Mouse (Mus musculus): ENCODE results near the gene Stom. TPM values are rescaled to one million over a fixed set of nuclear protein-coding genes. Genes with fewer than 3 reads are reported as not detected.
A peak's percentile ranks its signal among the peaks of the same experiment; 100 is the strongest.

The Stom gene
- polyA plus RNA-seq, 1 experiment from 2014 or later, result 16.6 TPM

DNA sequence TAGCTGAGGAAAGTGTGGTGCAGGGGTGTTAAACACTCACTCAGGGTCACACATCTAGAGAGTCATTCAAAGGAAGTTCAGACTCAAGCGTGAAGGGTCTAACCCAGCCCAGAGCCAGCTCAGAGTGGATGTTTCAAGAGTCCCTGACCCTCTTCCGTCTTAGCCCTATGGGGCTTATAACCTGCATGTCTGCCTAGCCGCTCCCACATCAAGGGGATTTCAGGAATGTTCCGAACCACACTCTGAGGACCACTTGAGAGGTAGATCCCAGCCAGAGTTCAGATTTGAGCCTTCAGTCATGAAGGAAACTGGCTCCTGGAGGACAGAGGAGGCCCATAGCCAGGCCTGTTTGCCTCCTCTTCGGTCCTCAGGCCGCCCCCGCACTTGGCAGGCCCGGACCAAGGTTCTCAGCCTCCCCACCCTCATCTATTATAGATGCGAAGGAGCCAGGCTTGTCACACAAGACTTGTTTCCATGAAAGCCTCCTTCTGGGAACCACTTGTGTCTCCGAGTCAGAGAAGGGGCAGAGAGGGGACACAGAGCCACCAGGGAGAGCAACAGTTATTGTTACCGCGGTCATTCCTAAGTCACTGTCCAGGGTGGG is 49.7 kb downstream of the Stom start:
- no peak for ATAC-seq (ENCODE audit: low FRiP score)

DNA sequence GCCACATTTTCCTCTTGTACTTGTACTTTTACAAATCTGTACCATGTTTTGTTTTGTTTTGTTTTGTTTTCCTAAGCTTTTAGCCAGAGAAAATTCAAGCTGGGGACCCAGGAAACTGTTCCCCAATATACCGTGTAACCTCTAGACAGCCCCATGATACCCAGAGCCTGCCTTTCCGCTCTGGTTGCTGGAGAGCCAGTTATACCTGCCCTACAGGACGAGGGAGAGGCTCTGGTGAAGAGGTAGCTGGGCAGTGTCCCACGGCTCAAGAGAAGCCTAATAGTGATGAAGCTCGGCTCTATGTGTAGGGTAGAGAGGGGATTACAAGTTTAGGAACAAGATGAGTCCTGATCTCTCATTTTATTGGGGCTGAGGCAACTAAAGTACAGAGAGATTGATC is 51.6 kb downstream of the Stom start:
- WGBS, result 78% methylated on average over 5 of the region's 5 CpGs
- ATAC-seq (ENCODE audit: low FRiP score), result no peak
- no peak overlapping the region for H3K4me2 ChIP-seq (replicated peaks)
- H3K27me3 ChIP-seq, result peaks cover 36% of the 10 kb centered on the region
- no peaks in the 10 kb centered on the region for H3K36me3 ChIP-seq
- no peak overlapping the region for H3K9ac ChIP-seq
- H3K9me3 ChIP-seq (replicated peaks), result no peaks in the 10 kb centered on the region
- peaks cover 11% of the 10 kb centered on the region for H3K4me1 ChIP-seq
- H3K27ac ChIP-seq, result no peak overlapping the region
- H3K4me3 ChIP-seq, result no peak overlapping the region

More for the DNA sequence above, 49.7 kb downstream of the Stom start:
- 82% methylated on average over 12 of the region's 12 CpGs for WGBS
- no peak overlapping the region for H3K27ac ChIP-seq
- no peaks in the 10 kb centered on the region for H3K36me3 ChIP-seq
- H3K27me3 ChIP-seq, result peaks cover 22% of the 10 kb centered on the region
- H3K4me3 ChIP-seq, result no peak overlapping the region
- peaks cover 10% of the 10 kb centered on the region for H3K4me1 ChIP-seq
- no peak overlapping the region for H3K4me2 ChIP-seq (replicated peaks)
- no peak overlapping the region for H3K9ac ChIP-seq
- H3K9me3 ChIP-seq (replicated peaks), result no peaks in the 10 kb centered on the region

DNA sequence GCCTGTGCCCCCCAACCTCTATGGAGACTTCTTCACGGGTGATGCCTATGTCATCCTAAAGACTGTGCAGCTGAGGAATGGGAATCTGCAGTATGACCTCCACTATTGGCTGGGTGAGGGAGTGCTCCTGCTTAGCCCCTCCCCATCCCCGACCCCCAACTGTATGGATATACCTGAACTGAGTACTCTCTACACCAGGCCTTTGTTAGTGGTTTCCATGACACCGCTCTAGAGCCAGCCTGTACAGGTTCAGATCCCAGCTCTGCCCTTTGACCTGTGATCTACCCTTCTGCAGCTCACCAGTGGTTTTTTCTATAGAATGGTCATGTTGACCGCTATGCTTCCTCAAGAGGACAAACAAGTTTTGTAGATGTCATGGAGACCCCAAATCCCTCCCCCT is 52.8 kb downstream of the Stom start:
- H3K4me3 ChIP-seq, result no peak overlapping the region
- no peaks in the 10 kb centered on the region for H3K36me3 ChIP-seq
- H3K9me3 ChIP-seq (replicated peaks), result no peaks in the 10 kb centered on the region
- no peak for ATAC-seq (ENCODE audit: low FRiP score)
- peaks cover 11% of the 10 kb centered on the region for H3K4me1 ChIP-seq
- no peak overlapping the region for H3K9ac ChIP-seq
- 80% methylated on average over 4 of the region's 4 CpGs for WGBS
- no peak overlapping the region for H3K4me2 ChIP-seq (replicated peaks)
- no peak overlapping the region for H3K27ac ChIP-seq
- H3K27me3 ChIP-seq, result peaks cover 36% of the 10 kb centered on the region

DNA sequence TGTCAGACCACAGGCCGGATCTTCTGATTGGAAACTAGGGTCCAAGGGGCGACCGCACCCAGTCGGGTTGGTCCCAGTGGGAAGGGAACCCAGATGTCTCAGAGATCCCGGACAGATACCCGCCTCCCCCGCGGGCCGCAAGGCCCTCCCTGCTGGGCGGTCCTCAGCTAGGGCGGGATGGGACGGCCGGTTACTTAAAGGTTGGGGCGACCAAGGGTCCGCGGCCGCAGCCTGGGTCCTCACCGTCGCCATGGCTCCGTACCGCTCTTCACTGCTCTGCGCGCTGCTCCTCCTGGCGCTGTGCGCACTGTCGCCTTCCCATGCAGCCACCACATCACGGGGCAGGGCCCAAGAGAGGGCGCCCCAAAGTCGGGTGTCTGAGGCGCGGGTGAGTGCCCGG is 54.6 kb downstream of the Stom start:
- H3K4me2 ChIP-seq (replicated peaks), result peak overlapping the region; percentile 57
- no peaks in the 10 kb centered on the region for H3K36me3 ChIP-seq
- H3K27ac ChIP-seq, result no peak overlapping the region
- H3K4me3 ChIP-seq, result peak overlapping the region; percentile 27
- peak overlapping the region; percentile 47 for H3K9ac ChIP-seq
- WGBS, result 3% methylated on average over 32 of the region's 32 CpGs
- no peaks in the 10 kb centered on the region for H3K9me3 ChIP-seq (replicated peaks)
- ATAC-seq (ENCODE audit: low FRiP score), result no peak
- peaks cover 11% of the 10 kb centered on the region for H3K4me1 ChIP-seq
- peaks cover 36% of the 10 kb centered on the region for H3K27me3 ChIP-seq

DNA sequence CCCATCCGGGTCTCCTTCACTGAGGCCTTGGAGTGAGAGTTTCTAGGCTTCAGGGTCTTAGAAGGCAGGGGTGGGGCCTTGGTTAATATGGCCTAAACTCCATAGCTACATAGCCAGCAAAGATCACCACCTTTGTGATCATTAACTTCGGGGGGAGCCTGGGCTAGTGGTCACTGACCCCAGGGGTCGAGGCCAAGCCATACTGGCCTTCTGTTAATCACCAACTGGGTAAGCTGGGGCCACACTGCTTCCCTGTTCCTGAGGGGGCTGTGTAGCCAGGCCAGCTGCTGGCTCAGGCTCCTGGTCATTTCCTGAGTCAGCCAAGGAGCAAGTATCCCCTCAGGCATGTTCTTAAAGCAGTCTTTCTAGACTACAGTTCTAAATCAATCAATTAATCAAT is 56.8 kb downstream of the Stom start:
- no peaks in the 10 kb centered on the region for H3K9me3 ChIP-seq (replicated peaks)
- 60% methylated on average over 3 of the region's 3 CpGs for WGBS
- peaks cover 11% of the 10 kb centered on the region for H3K4me1 ChIP-seq
- H3K9ac ChIP-seq, result no peak overlapping the region
- no peak overlapping the region for H3K4me2 ChIP-seq (replicated peaks)
- peaks cover 33% of the 10 kb centered on the region for H3K27me3 ChIP-seq
- H3K36me3 ChIP-seq, result no peaks in the 10 kb centered on the region
- no peak for ATAC-seq (ENCODE audit: low FRiP score)
- no peak overlapping the region for H3K27ac ChIP-seq
- H3K4me3 ChIP-seq, result no peak overlapping the region

DNA sequence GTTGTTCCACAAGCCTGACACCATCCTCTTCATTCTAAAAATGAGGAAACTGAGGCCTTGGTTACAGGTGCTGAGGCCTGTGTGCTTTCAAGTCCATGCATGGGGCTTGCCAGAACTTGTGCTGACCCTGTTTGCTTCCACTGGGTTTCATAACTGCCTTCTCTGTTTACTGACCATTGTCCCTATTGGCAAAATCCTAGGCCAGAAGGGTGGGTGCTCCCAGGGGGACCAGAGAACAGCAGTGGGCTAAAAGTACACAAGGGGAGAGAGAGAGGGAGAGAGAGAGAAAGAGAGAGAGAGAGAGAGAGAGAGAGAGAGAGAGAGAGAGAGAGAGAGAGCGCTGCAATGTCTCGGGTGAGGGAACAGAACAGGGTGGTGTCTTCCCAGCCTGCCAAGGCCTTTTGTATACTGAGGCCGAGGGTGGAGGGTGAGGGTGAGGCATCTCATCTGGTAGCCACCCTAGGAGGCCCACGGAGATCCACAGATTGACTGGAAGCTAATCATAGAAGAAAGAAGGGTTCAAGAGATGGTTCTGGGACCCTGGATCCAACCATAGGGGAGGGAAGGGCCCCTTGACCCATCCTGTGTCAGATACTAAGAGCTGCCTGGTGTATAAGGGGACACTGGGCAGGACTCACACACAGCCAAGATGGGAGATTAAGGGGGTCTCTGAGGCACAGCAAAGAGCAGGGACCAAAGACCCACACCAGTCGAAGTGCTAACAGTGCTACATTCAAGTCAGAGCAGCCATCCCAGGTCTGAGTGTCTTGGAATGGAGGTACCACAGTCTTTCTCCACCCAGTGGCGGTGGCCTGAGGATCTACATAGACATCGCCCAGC is 58.2 kb downstream of the Stom start:
- Histone ChIP-seq H3K27me3 (peaks cover 29% of the 10 kb centered on the region), H3K4me2 (replicated peaks) (no peak overlapping the region), H3K4me1 (peaks cover 10% of the 10 kb centered on the region), H3K9ac (no peak overlapping the region), H3K4me3 (no peak overlapping the region), H3K27ac (no peak overlapping the region), H3K36me3 (no peaks in the 10 kb centered on the region), H3K9me3 (replicated peaks) (no peaks in the 10 kb centered on the region)
- ATAC-seq (ENCODE audit: low FRiP score), result no peak
- 87% methylated on average over 7 of the region's 7 CpGs for WGBS

DNA sequence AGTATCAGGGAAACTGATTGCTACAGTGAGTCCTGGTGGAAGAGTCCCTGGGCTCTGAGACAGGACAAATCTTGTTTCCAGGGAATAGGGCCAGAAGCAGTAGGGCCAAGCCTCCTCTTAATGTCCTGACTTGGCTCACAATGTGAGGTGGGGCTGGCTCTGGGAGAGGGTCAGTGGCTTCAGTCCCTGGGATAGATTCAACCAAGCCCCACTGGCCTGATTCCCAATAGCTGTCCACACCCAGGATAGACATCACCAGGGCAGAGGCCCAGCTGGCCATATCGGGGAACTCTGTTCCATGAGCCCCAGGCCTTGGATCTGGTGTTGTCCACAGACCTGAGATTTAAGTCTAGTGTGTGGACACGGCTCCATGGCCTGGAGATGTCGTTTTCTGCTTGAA is 59.1 kb downstream of the Stom start:
- no peak overlapping the region for H3K4me3 ChIP-seq
- peaks cover 15% of the 10 kb centered on the region for H3K4me1 ChIP-seq
- peaks cover 19% of the 10 kb centered on the region for H3K27me3 ChIP-seq
- no peaks in the 10 kb centered on the region for H3K9me3 ChIP-seq (replicated peaks)
- H3K4me2 ChIP-seq (replicated peaks), result no peak overlapping the region
- H3K27ac ChIP-seq, result no peak overlapping the region
- ATAC-seq (ENCODE audit: low FRiP score), result no peak
- 79% methylated on average over 3 of the region's 3 CpGs for WGBS
- H3K36me3 ChIP-seq, result no peaks in the 10 kb centered on the region
- no peak overlapping the region for H3K9ac ChIP-seq

DNA sequence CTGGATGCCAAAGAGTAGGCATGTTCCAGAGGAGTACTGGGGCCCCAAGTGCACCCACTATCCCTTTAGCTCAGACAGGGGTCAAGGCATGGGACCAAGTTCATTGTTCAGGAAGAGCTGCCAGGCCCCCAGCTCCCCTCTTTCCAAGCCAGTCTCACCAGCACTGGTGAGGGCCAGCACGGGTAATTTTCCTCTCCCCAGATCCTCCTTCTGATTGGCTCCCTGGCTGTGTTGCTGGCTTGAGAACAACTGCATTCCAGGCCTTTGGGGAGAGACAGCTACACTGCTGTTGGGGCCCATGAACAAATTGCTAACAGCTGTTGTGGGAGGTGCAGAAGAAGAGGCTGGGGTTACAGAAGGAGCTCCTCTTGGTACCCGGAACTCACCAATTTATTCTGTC is 63.2 kb downstream of the Stom start:
- no peaks in the 10 kb centered on the region for H3K9me3 ChIP-seq (replicated peaks)
- ATAC-seq (ENCODE audit: low FRiP score), result no peak
- no peak overlapping the region for H3K9ac ChIP-seq
- no peaks in the 10 kb centered on the region for H3K27me3 ChIP-seq
- H3K36me3 ChIP-seq, result no peaks in the 10 kb centered on the region
- H3K4me3 ChIP-seq, result no peak overlapping the region
- 0 out of 2 replicates have a peak overlapping the region, but pooled peaks have one; percentile 40 for H3K27ac ChIP-seq
- WGBS, result 32% methylated on average over 2 of the region's 2 CpGs
- H3K4me2 ChIP-seq (replicated peaks), result no peak overlapping the region
- peaks cover 20% of the 10 kb centered on the region for H3K4me1 ChIP-seq

DNA sequence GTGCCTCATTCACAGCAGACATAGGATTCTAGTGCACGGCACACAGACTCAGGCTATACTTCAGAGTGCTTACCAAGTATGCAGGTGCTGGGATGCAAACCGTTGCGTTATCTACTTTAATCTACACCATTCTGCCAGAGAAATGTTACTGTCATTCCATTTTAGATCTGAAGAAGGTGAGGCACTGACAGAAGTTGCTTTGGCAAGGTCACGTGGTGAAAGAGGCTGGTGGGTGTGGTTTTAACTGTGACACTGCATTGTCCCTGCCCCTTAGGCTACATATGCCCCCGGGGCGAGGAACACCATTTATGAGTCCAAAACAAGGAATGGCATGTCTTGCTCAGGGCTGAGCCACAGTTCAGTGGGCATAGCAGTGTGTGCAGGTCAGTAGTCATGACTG is 63.9 kb downstream of the Stom start:
- H3K4me1 ChIP-seq, result peaks cover 20% of the 10 kb centered on the region
- no peak for ATAC-seq (ENCODE audit: low FRiP score)
- WGBS, result 86% methylated on average over 6 of the region's 6 CpGs

DNA sequence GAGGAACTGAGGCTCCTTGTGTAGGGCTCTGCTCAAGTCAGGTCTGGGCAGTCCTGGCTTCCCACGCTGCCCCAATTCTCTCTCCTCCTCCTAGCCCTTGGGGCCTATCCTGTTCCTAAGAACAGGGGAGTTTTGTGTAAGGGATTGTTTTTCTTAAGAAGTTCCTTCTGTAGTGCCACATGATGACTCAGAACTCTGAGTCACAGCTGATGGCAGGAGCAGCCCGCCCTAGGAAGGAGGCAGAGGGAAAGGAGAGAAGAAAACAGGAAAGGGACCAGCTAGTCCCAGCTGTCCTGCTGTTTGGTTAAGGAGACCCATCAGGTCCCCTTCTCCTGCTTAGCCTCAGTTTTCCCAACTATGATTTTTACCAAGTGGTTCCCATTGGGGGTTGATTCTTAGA is 65.0 kb downstream of the Stom start:
- no peak overlapping the region for H3K9ac ChIP-seq
- 66% methylated on average over 2 of the region's 2 CpGs for WGBS
- H3K4me3 ChIP-seq, result no peak overlapping the region
- no peaks in the 10 kb centered on the region for H3K36me3 ChIP-seq
- peaks cover 20% of the 10 kb centered on the region for H3K4me1 ChIP-seq
- ATAC-seq (ENCODE audit: low FRiP score), result no peak
- no peak overlapping the region for H3K27ac ChIP-seq
- no peak overlapping the region for H3K4me2 ChIP-seq (replicated peaks)
- H3K27me3 ChIP-seq, result no peaks in the 10 kb centered on the region
- H3K9me3 ChIP-seq (replicated peaks), result no peaks in the 10 kb centered on the region

More for the DNA sequence above, 63.9 kb downstream of the Stom start:
- 0 out of 2 replicates have a peak overlapping the region, but pooled peaks have one; percentile 40 for H3K27ac ChIP-seq
- H3K36me3 ChIP-seq, result no peaks in the 10 kb centered on the region
- no peak overlapping the region for H3K4me3 ChIP-seq
- H3K9me3 ChIP-seq (replicated peaks), result no peaks in the 10 kb centered on the region
- H3K4me2 ChIP-seq (replicated peaks), result no peak overlapping the region
- H3K27me3 ChIP-seq, result no peaks in the 10 kb centered on the region
- H3K9ac ChIP-seq, result no peak overlapping the region

DNA sequence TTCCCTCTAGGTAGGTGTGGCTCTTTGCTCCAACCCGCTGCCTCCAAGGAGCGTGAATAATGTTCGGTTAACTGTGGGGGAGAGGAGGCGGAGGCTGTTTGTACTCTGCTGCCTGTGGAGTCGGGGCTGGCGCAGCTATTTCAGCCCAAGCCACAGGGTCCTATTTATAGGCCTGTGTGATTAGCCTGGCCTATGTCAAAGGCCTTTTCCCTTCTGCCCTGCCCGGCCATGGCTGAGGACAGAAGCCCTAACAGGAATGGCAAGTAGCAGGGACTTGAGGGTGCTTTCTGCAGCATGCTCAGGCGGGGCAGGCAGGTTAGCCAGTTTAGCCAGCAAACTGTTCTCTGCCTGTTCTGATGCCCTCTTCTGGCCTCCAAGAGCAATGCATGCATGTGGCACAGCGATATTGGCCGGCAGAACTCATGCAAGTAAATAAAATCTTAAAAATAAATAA is 66.2 kb downstream of the Stom start:
- Histone ChIP-seq H3K4me2 (replicated peaks) (peak overlapping the region; percentile 25), H3K36me3 (no peaks in the 10 kb centered on the region), H3K9me3 (replicated peaks) (no peaks in the 10 kb centered on the region), H3K27me3 (no peaks in the 10 kb centered on the region), H3K9ac (0 out of 2 replicates have a peak overlapping the region, but pooled peaks have one; percentile 10), H3K27ac (no peak overlapping the region), H3K4me3 (no peak overlapping the region), H3K4me1 (peaks cover 23% of the 10 kb centered on the region)
- WGBS, result 9% methylated on average over 10 of the region's 10 CpGs
- ATAC-seq (ENCODE audit: low FRiP score), result peak; percentile 49

DNA sequence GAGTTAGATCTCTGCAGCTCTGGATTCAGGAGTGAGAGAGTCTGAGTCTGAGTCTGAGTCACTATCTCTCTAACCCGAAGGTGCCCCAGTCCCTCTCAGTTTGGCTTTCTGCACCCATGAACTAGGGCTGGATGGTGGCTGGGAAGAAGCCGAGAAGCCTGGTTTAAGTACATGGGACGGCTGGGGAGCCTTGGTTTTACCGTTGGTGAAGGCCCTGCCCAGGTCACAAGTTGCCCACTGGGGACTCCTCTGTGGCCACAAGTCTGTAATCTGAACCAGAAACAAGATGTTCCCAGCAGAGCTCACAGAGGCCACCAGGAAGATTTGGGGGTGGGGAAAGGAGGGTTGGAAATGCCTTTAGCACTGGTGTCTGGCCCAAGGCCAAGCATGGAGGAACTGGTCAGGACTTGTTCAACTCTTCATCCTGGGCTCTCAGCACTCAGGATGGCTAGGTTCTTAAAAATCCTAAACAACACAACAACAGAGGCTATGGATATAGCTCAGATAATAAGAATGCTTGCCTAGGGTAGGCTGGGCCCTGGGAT is 67.0 kb downstream of the Stom start:
- no peaks in the 10 kb centered on the region for H3K9me3 ChIP-seq (replicated peaks)
- H3K27me3 ChIP-seq, result no peaks in the 10 kb centered on the region
- no peak overlapping the region for H3K4me3 ChIP-seq
- no peak overlapping the region for H3K4me2 ChIP-seq (replicated peaks)
- no peaks in the 10 kb centered on the region for H3K36me3 ChIP-seq
- 74% methylated on average over 4 of the region's 4 CpGs for WGBS
- no peak overlapping the region for H3K27ac ChIP-seq
- H3K9ac ChIP-seq, result no peak overlapping the region
- no peak for ATAC-seq (ENCODE audit: low FRiP score)
- H3K4me1 ChIP-seq, result peaks cover 25% of the 10 kb centered on the region
